Mouse (Mus musculus): ENCODE measurements around the gene Thsd7a.

Gene Thsd7a

DNA sequence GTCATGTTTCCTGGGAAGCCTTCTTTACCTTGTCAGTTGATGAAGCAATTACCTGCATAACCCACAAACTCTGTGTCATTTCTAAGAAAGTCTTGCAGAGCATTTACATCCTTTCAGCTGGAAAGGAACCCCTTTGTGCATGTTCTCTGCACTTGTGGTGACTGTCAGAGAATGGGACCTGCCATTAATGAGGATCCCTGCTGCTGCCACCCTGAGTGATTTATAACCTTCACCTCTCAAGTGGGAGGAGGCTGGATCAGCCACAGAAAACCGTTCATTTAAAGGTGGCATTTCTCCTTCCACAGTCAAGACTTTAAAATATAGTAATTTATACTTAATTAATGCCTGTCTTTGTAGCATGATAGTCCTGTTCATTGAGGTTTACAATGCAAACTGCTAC, 99.6 kb downstream of the Thsd7a start:
- no peak for DNase-seq

DNA sequence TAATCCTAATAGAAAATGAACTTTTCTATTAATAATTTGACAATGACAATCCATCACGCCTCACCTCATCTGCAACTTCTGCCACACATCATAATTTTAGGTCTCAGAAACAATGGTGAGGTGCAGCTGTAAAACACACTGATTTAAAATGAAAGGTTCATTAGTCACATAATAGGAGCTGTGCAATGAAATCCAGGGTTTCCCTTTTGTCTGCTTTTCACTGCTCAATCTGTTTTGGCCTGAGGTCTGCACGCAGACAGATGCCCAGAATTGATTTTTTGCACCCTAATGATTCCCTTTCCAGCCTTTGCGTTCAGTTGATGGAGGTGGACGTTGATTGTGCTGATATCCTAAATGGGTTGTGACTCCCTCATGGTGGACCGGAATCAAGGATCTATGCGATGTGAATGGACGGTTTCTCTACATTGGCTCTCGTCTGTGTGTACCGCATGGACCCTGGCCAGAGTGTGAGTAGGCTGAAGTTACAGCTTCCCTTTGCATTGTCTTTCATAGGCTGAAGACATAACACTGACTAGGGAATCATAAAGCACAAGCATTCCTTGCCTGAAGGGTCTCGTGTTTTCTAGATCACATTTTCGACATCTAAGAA, 120.5 kb downstream of the Thsd7a start:
- DNase-seq, result no peak

DNA sequence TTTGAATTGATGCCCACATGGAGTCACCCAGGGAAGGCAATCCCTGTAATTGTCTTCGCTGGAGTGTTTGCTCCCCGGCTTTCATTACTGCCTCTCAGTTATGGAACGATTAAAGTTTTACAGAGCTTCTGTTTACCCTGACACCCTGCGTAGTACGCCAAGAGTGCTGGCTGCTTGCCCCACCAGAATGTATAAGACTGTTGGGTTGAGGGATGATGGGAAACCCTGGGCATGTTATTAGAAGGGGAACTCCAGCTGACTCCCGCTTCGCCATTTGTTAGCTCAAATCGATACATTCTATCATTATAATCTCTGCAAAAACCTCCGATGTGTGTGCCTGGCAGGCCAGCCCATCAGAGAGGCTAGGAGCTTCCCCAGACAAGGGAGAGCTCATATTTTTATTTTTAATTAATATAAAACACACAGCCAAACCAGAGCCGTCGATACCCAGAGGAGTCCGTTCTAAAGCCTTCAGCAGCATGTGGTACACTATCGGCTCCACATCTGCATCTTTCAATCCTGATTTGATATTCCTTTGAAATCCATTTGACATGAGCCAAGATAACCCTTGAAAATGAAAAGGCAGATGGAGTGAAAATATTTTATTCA, 142.5 kb downstream of the Thsd7a start:
- DNase-seq, result no peak

DNA sequence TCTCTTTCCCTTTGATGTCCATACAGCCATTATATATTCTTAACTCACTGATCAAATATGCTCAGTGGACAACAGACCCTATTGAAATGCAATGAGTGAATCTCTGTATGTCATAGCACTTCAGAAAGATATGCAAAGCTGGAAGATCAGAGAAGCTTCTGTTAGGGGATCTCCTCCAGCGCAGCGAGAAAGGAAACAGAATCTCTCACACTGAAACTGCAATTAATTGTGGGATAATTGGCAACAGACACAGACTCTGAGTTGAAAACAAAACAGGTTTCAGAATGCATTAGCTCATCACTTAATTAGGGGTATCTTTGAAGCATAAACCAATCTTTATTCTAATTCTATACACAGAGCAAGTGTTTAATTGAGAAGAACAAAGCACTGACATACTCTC, 146.3 kb downstream of the Thsd7a start:
- no peak for DNase-seq

DNA sequence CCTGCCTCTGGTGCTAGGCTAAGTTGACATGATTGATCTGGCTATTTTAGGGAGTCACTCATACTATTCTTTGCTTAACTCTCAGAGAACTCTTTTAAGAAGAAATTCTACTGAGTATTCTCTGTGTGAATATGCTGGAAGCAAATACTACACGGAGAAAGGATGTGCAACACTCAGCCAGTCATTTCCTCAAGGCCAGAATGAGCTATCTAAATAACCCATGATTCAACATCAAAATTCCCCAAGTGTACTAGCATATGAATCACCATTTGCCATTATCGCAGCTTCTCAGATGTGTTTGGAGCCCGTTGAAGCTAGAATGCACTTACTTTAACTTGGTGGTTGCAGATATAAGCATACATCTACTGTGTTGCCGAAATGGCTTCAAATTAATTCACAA, 147.0 kb downstream of the Thsd7a start:
- DNase-seq, result no peak

DNA sequence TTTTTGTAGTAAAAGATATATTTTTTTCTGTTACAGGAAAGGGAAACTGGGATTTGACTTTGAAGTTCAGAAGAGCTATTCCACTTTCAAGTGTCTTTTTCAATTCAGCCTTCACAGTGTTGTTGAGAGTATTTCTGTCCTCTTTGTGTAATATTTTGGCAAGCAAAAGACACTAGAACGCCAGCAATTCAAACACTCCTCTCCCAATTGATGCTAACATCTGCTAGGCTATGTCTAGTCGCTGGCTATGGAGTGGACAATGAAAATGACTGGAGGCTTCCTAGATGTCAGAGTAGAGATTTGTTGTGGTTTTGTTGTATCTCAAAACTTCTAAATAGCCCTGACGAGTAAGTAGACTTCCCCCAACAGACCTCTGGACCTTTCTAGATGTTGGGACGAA, 164.8 kb downstream of the Thsd7a start:
- DNase-seq, result no peak

DNA sequence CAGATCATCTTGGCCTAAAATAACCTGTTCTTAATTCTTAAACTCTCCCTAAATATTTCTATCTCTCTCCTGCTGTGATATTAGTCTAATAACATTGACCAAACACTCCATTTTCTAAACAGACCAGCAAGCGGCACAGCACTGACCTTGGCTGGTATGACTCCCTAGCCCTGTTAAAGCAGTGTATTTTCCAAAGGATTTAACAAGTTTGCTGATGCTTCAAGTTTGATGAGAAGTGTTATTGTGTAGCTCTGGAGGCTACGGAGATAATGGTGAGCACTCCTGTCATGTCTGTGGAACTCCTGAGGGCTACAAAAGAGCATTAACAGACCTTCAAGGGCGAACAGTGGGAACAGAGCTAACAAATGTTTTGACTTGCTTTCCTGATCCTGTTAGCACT, 168.1 kb downstream of the Thsd7a start:
- DNase-seq, result no peak

DNA sequence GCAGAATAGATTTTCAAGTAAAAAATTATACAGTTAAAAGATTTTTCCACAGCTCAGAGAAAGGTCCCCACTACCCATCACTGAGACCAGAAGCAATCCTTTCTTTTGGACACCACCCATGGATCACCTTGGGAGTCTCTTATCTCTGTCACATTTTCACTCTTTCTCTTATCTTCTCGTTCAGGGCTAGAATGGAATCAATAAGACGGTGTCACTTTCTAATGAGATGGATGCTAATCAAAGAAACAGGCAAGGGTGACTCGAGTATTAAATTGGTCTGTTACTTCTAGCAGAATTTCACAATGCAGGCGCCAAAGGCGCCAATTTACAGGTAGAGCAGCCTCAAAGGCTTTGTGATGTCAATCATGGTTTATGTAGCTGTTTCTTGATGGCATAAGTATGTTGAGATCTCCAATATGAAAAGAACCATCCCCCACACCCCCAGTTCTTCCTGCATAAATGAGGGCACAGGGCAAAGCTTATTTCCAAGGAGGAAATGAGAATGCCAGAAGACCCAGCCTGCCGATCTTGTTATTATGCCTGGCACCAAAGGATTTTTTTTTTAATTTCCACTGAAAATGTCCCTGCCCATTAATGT, 173.5 kb downstream of the Thsd7a start:
- no peak for DNase-seq

DNA sequence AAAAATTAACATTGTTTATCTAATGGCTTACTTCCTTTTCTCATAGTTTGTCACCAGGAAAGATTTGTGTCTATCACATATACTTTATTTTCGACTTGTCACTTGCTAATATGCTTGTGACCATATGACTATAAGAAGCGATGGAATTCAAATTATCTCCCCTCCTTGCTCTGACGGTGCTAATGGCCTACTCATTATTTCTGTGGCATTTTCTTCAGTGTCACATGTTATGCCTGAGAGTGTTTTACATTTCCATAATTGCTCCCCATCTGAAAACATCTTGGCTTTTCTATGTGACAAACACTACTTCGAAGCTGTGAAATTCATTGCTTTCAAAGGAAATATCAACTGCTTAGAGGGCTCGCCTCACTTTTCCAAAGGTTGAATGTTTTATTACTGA, 177.0 kb downstream of the Thsd7a start:
- no peak for DNase-seq

DNA sequence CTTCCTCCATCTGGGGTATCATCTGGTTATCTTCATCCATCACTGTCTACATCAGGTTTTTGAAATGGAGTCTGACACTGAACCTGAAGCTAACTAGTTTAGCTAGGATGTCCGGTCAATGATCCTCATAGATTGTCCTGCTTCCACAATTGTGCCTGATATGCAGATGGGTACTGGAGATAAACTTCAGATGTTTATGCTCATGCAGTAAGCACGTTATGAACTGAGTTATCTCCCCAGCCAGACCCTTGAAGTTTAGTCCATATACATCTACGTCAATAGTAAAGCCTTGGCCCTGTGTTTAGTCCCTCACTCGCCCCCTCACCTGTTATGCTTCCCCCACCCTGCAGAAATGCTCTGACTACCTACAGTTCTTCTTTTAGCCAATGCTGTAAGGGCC, 184.1 kb downstream of the Thsd7a start:
- DNase-seq, result no peak

DNA sequence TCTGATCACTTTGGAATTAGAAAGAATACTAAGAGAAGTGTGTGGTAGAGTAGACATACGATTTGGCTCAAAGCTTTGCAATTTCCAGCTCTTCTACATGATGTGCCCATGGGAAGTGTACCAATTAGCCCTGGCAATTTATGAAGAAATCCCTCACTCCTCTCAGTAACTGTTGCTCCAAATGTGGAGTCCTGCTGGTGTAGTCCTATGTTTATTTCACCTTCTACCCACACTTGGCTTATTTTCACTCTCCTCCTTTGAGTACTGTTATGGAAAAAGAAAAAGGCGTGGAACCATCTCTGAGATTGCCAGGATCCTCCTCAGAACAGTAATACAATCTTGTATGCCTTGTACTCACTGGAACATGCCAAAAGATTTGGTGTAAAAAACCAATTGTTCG, 186.9 kb downstream of the Thsd7a start:
- no peak for DNase-seq

DNA sequence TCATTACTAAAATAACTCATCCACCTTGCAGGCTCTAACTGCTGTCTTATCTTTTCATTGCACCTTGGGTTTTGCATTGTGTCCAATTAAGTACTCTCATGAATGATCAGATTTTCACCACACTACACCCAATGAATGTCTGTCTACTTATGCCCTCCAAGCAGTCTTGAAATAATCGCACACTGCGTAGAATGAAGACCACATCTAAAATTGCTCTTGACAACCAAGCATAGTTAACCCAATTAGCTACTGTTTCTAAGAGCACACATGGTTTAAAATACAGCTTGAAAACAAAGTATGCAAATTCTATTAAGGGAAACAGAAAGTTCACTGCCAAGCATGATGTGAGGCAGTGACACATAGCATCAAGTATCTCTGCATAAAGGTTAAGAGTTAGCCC, 188.7 kb downstream of the Thsd7a start:
- DNase-seq, result no peak

DNA sequence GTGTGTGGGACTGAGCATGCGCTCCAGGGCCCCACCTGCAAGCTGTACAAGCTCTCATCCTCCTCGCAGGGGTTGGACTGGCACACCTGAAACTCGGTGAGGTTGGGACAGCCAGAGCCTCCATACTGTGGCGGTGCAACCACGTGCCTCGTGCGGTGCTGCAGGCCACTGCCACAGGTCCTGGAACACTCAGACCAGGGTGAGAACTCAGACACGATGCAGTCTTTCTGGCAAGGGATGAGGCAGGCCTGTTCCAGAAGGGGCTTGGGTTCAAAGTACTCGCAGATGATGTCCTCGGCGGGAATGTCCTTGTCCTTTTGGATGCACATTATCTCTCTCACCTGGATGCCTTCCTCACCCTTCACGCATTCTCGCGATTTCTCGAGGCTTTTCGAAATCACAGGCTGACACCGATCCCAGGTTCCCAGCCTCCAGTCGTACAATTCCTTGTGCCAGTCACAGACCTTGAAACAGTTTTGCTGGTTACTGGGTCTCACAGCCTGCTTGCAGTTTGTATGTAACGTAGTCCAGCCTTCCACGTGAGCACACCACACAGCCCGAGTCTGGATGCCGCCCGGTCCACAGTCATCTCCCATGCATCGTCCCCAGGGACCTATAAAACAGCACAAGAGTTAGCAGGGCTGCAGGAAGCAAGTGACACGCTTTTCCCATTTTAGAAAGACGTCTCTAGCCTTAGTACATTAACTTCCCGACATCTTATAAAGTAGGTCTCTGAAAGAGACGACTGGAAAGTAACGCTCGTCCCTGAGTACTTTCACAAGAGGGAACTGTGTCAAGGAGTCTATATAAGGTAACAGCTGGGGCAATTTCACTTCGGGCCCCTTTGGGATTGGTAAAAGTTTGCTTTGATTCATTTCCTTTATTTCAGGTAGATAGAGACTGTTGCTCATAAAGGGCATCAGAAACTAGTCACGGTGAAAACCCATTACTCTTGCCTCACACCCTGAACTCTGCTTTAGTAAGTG, 193.8 kb downstream of the Thsd7a start:
- DNase-seq, result no peak

DNA sequence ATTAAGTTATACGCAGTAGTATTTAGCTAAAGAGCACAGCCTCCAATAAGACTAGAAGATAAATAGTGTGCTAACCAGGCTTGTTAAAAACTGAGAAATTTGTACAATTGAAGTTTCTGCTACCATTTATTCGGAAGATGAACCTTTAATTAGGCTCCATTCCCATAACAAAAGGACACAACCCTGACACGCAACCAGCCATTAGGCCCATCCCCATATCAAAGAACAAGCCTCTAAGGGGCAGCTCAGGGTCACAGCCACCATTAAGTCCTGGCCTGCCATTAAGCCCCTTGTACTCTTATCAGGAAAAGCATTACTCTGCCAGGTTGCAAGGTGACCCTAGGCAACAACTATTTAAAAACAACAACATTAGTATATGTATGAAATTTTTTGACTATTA, 198.0 kb downstream of the Thsd7a start:
- DNase-seq, result no peak

DNA sequence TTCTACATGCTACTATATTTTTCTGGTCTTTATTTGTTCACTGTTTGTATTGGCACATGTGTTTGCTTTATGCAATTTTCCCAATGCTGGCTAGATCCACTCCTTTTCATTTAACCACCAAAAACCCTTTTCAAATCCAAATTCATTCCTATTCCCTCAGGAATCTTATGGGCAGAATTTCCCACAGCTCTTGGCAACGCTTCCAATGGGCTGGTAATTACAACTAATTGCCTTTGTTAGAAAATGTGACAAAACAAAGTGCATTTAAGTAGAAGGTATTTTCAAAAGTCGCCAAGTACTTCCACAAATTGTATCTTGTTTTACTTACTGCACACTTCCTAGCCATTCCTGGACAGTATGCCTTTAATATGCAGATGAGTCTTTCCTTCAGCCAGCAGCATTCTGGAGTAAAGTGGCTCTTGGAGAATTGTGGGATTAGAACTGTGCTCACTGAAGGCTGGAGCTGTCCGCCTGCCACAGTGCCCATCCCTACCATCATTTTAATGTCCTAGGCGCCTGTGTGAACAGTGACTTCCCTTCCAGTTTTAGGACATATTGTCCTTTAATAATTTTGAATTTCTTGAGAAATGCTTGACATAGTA, 199.1 kb downstream of the Thsd7a start:
- DNase-seq, result no peak

DNA sequence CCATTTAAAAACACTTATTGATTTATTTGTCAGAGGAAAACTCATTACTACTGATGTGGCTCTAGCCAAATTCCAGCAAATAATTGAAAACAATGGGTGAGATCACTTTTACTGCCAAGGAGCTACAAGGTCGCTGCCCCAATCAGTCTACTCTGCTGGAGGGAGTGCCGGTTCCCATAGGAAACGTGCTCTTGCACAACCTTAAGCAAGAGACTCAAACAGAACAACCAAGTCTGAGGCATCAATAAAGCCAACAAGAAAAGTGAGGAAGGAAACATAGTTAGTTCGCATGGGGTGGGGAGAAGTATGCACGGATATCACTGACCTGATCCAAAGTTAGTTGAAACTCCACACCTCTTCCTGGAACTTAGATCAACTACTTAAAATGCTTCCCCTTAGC, 205.1 kb downstream of the Thsd7a start:
- DNase-seq, result no peak

DNA sequence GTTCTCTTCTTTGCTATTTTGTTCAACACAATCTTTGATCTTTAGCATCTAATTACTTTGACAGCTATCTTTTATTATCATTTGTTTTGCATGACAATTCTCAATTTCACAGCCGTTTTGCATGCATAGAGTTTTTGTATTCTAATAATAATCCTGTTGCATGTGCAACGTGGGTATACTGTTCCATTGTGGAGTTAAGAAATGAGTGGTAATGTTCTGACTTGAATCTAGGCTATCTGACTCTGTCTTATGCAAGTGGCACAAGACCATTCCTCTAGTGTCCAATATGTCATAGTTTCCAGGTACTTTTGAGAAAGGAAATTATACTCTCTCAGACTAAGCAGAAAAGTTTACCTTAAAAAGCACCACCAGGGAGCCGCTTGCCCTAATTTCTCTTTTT, 206.7 kb downstream of the Thsd7a start:
- DNase-seq, result no peak

DNA sequence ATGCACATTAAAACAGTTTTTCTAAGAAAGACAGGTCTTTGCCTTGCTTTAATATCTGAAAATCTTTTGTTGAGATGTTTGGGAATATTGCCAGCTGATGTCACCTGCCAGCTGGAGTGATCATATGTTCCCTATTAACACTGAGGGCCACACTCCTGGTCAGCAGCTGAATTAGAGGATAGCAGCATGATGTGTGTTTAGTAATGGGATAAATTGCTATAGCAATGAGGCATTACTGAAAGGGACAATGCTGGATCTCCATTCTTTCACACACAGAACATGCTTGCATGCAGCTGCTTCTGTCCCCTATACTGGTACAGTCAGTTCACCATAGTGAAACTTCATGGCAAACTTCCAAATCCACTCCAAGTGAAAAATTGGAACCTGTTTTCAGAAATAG, 230.1 kb downstream of the Thsd7a start:
- DNase-seq, result no peak

DNA sequence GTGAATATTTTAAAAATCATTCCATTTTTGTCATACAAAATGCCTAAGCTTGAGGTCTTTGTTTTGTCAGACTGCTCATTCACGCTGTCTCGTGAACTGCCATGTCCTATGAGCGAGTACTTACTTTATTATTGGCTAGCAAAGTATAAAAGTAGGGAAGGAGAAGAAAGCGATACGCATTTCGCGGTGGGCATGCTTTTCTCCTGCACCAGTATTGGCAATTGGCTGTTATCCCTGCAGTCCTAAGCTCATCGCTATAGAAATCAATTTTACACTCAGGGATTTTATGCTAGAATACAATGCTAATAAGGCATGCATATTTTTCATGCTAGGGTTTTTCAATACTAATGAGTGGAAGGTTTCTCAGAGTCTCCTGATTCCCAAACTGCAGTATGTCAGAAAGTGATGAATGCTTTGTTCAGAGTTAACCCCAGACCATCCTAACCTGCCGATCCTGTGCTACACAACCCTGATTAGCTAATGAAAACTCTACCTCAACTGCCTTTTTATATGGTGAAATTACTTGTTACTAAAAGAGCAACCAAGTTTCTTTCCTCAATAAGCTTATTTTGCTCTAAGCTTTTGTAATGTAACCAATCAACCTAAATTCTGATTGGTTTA, 230.8 kb downstream of the Thsd7a start:
- no peak for DNase-seq

DNA sequence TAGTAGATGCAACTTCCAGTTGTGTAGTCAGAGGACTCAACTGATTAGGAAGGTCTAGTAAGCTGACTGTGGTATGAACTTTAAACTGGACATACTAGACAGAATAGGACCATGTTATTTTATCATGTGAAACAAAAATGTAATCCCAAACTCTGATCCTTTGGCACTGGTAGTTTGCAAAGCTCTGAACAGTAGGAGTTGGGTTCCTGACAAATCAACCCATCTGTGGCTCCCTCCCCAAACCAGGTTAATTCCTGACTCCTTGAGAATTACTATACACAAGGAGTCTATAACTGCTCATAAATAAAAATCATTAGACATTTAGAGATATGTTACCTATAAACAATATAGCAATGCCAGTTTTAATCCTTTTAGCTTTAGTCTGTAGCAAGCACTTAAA, 231.5 kb downstream of the Thsd7a start:
- DNase-seq, result no peak

DNA sequence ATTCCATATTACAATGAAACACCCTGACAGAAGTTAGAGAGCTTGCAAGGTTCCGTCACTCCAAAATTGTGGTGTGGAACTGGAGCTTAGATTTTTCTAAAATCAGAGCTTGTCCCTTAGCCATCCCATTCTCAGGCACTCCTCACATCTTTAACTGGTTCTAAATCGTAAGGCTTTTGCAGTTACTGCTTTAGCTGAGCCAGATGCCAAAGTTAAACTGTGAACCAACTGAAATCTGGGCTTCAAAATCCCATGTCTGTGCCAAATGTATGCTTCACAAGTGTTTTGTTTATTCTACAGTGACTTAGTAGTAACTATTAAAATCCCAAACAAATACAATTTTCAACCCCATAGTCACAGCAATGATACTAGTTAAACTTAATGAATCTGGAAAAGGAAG, 242.3 kb downstream of the Thsd7a start:
- DNase-seq, result no peak

DNA sequence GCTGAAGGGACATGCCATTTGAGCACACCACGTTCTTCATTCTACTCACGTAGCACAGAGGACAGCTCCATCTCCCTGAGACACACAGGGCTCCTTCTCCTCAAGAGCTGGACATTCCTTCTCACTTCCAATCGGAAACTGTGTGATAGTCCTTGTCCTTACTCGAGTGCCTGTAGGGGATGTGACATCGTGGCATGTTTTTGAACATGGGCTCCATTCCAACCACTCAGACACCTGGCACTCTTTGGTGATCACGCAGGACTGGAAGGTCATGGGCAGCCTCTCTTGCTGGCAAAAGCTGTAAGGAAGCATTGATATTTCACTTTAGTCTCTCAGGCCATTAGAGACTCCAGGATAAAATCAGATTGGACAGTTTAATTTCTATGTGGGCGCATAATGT, 245.3 kb downstream of the Thsd7a start:
- no peak for DNase-seq

DNA sequence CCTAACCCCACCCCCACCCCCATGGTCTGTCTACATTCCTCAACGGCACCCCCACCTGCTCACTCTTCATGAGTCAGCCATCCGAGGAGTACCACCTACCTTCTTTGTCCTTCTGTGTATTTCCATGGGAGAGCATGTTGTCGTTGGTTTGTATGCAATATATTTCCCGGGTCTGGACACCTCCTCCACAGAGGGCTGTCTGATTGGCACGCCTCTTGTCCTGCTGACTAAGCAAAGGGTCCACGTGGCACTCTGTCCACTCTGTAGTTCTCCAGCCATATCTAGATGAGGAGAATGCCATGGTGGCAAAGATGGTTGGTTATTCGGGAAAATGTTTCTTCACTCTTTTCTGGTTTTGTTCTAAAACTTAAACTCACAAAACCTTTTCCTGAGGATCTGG, 248.3 kb downstream of the Thsd7a start:
- DNase-seq, result no peak
